Mouse (Mus musculus) ovary, adult 2 months (tissue): ENCODE results near the gene Aif1l. TPM values are rescaled to one million over a fixed set of nuclear protein-coding genes. Genes with fewer than 3 reads are reported as not detected.

Source experiments
- polyA plus RNA-seq: library from polyadenylated mRNA; depleted of rRNA; stranded (reverse); fragments of >200 nt; gene quantifications from 2 replicates; pipeline ENCODE4 v1.2.3, GENCODE M21; 2012; rRNA removed

Aif1l gene
- 41.5 and 74.9 TPM in 2 replicates for polyA plus RNA-seq

GRCm38 (mm10) chr2:31950058-31950871 is at the start of gene Aif1l:
Gene Aif1l (plus strand): TSS chr2:31950139.

DNA sequence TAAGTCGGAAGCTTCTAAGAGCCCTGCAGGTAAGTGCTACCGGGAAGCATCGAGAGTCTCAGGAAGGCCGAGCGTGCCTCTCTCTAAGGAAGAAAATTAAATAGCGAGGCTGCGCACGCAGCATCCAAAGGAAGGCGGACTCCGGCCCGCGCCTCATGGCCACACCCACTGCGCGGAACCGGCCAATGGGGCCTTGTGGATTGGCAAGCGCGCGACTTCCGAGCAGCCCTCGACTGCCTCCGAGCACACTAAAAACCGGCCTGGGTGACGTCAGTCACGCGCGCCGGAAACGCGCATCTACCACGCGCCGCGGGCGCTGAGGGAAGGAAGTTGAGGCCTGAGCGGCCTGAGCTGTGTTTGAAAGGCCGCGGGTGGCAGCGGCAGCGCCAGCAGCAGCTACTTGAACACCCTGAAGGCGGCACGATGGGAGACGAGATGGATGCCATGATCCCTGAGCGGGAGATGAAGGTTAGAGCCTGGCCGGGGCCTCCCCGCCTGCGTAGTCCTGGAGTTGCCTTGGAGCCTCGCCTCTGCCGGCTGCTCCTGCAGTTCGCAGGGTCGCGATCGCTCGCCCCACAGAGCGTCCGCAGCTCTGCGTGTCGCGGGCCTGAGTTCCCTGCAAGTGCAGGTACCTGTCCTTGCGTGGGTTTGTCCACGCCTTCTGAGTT is 24.3 kb downstream of the Aif1l start, which contains the start of gene Nup214:
Gene Nup214 (plus strand): TSS at position 296 of the 668 bp plus-strand sequence.

Other genes starting within 250 kb of the Aif1l start
- not detected in 2 replicates for gene Qrfp, start 139.6 kb upstream of the Aif1l start, polyA plus RNA-seq
- 0.05 and 0.08 TPM in 2 replicates for gene Fibcd1, start 104.1 kb upstream of the Aif1l start, polyA plus RNA-seq
- gene Lamc3, start 62.8 kb upstream of the Aif1l start, polyA plus RNA-seq = 57.0 and 63.8 TPM in 2 replicates
- 40.4 and 46.9 TPM in 2 replicates for gene Nup214, start 24.3 kb downstream of the Aif1l start, polyA plus RNA-seq
- 20.4 and 35.3 TPM in 2 replicates for gene Fam78a, start 134.7 kb downstream of the Aif1l start, polyA plus RNA-seq
- 38.3 and 48.7 TPM in 2 replicates for gene Plpp7, start 145.4 kb downstream of the Aif1l start, polyA plus RNA-seq
- 90.9 and 101 TPM in 2 replicates for gene Prrc2b, start 200.9 kb downstream of the Aif1l start, polyA plus RNA-seq